Mouse (Mus musculus) MEL (cell line): ENCODE data around the gene Pifo.
A peak's percentile ranks its signal among the peaks of the same experiment; 100 is the strongest.

Experiments
- CHD2 ChIP-seq: IDR thresholded peaks from 2 replicates; pipeline ENCODE4 v1.6.1; 2011; ENCODE audit warnings: low read length, improper control_type of control experiment
- CTCF ChIP-seq, 3 experiments: IDR thresholded peaks in 2 of 3; conservative IDR thresholded peaks in 1 of 3; 2 replicates each; pipeline ENCODE4 v1.5.1; 2011 to 2012; ENCODE audit warnings: low read length in 3 of 3, low read depth in 2 of 3, mild to moderate bottlenecking in 2 of 3, improper control_type of control experiment in 1 of 3, inconsistent platforms in 1 of 3, mixed read lengths in 1 of 3, moderate library complexity in 1 of 3; ENCODE audit not compliant: control insufficient read depth in 1 of 3, insufficient read depth in 1 of 3, poor library complexity in 1 of 3, severe bottlenecking in 1 of 3
- GATA1 ChIP-seq: IDR thresholded peaks from 2 replicates; pipeline ENCODE4 v1.6.1; 2011; ENCODE audit warnings: low read depth, low read length, improper control_type of control experiment
- HCFC1 ChIP-seq: IDR thresholded peaks from 2 replicates; pipeline ENCODE4 v1.6.1; 2012; ENCODE audit warnings: low read depth, mild to moderate bottlenecking, inconsistent platforms, low read length, improper control_type of control experiment, moderate library complexity
- JUND ChIP-seq: IDR thresholded peaks from 2 replicates; pipeline ENCODE4 v1.6.1; 2011; ENCODE audit warnings: low read depth, mild to moderate bottlenecking, improper control_type of control experiment, low read length
- MEF2A ChIP-seq: IDR thresholded peaks from 2 replicates; pipeline ENCODE4 v1.6.1; 2014; ENCODE audit warnings: low read depth, mild to moderate bottlenecking, inconsistent platforms, low read length, improper control_type of control experiment; ENCODE audit not compliant: poor library complexity, insufficient replicate concordance, severe bottlenecking; ENCODE audit errors: extremely low read depth
- POLR2A ChIP-seq, 2 experiments: IDR thresholded peaks; 2 replicates each; pipeline ENCODE4 v1.6.1; 2011 to 2012; ENCODE audit warnings: low read length in 2 of 2, mild to moderate bottlenecking in 2 of 2, control low read depth in 1 of 2, improper control_type of control experiment in 1 of 2, low read depth in 1 of 2, moderate library complexity in 1 of 2; ENCODE audit not compliant: control insufficient read depth in 1 of 2, insufficient read depth in 1 of 2, poor library complexity in 1 of 2
- RAD21 ChIP-seq: IDR thresholded peaks from 2 replicates; pipeline ENCODE4 v1.6.1; 2011; ENCODE audit warnings: mild to moderate bottlenecking, low read depth, low read length, improper control_type of control experiment
- SMC3 ChIP-seq: IDR thresholded peaks from 2 replicates; pipeline ENCODE4 v1.6.1; 2011; ENCODE audit warnings: low read depth, low read length, improper control_type of control experiment
- TCF12 ChIP-seq: IDR thresholded peaks from 2 replicates; pipeline ENCODE4 v1.6.1; 2014; ENCODE audit warnings: low read depth, mild to moderate bottlenecking, inconsistent platforms, low read length, improper control_type of control experiment, moderate library complexity
- USF2 ChIP-seq, 2 experiments: IDR thresholded peaks; 2 replicates each; pipeline ENCODE4 v1.6.1; 2011 to 2012; ENCODE audit warnings: improper control_type of control experiment in 2 of 2, low read length in 2 of 2, borderline replicate concordance in 1 of 2, inconsistent platforms in 1 of 2, low read depth in 1 of 2, mild to moderate bottlenecking in 1 of 2; ENCODE audit not compliant: insufficient read depth in 1 of 2
- ZNF384 ChIP-seq: IDR thresholded peaks from 2 replicates; pipeline ENCODE4 v1.6.1; 2012; ENCODE audit warnings: low read depth, mild to moderate bottlenecking, inconsistent platforms, low read length, improper control_type of control experiment

- no peak for TF ChIP-seq USF2 (IDR thresholded peaks at IDR 0.05; ENCODE audit: borderline replicate concordance in 1 of 2, insufficient read depth in 1 of 2, low read depth in 1 of 2, low read length in 2 of 2)
- TF ChIP-seq TCF12 = peak; percentile 80
- TF ChIP-seq HCFC1 = no peak
- no peak for TF ChIP-seq RAD21
- no peak for TF ChIP-seq CHD2
- TF ChIP-seq CTCF (IDR thresholded peaks at IDR 0.05 in 2 of 3, conservative IDR thresholded peaks at IDR 0.05 in 1 of 3; ENCODE audit: control insufficient read depth in 1 of 3, insufficient read depth in 1 of 3, low read depth in 2 of 3, low read length in 3 of 3, poor library complexity in 1 of 3, severe bottlenecking in 1 of 3) = no peak
- no peak for TF ChIP-seq JUND
- TF ChIP-seq POLR2A (IDR thresholded peaks at IDR 0.05; ENCODE audit: control insufficient read depth in 1 of 2, insufficient read depth in 1 of 2, low read depth in 1 of 2, low read length in 2 of 2, poor library complexity in 1 of 2) = no peak
- TF ChIP-seq SMC3 = no peak
- no peak for TF ChIP-seq MEF2A
- peak; percentile 24; the same call in 1 of the 2 replicates for TF ChIP-seq GATA1
- TF ChIP-seq ZNF384 = no peak
Measured at GRCm38 (mm10) chr3:106032781-106033180, 18.3 kb upstream of the Pifo start, which contains the start of gene Chil5.
